Mouse (Mus musculus) kidney, embryonic 14.5 days (tissue): Measurements from ENCODE around the gene Slc15a5. TPM values are rescaled to one million over a fixed set of nuclear protein-coding genes. Genes with fewer than 3 reads are reported as not detected.

Source experiments
- ATAC-seq: fragments of 200-750 bp; cut with Nextera tagmentation; 2 replicates; pipeline ENCODE4 v1.8.0; 2017; ENCODE audit warnings: moderate number of reproducible peaks, mild to moderate bottlenecking, moderate TSS enrichment, moderate library complexity; ENCODE audit not compliant: low FRiP score, low TSS enrichment
- H3K27ac ChIP-seq: fragments of 300-500 bp; sonication (generic); 2 replicates; pipeline ENCODE4 v1.5.1; 2014; ENCODE audit warnings: low read depth, mild to moderate bottlenecking, low read length, moderate library complexity, mixed read lengths
- H3K27me3 ChIP-seq: fragments of 300-500 bp; sonication (generic); 2 replicates; pipeline ENCODE4 v1.6.1; 2014; ENCODE audit warnings: mild to moderate bottlenecking, low read length; ENCODE audit not compliant: control insufficient read depth, insufficient read depth
- H3K36me3 ChIP-seq: fragments of 300-500 bp; sonication (generic); 2 replicates; pipeline ENCODE4 v1.6.1; 2014; ENCODE audit warnings: low read length, mixed read lengths; ENCODE audit not compliant: control insufficient read depth, insufficient read depth
- H3K4me1 ChIP-seq: fragments of 300-500 bp; sonication (generic); 2 replicates; pipeline ENCODE4 v1.6.1; 2014; ENCODE audit warnings: low read length, mixed read lengths; ENCODE audit not compliant: control insufficient read depth, insufficient read depth
- H3K4me2 ChIP-seq: fragments of 300-500 bp; sonication (generic); replicated peaks from 2 replicates; pipeline ENCODE4 v1.6.1; 2014; ENCODE audit warnings: low read depth, mild to moderate bottlenecking, low read length
- H3K4me3 ChIP-seq: fragments of 300-500 bp; sonication (generic); 2 replicates; pipeline ENCODE4 v1.5.1; 2014; ENCODE audit warnings: mild to moderate bottlenecking, low read length
- H3K9ac ChIP-seq: fragments of 300-500 bp; sonication (generic); 2 replicates; pipeline ENCODE4 v1.6.1; 2014; ENCODE audit warnings: low read depth, mild to moderate bottlenecking, low read length, moderate library complexity
- H3K9me3 ChIP-seq: fragments of 300-500 bp; sonication (generic); 2 replicates; pipeline ENCODE4 v1.6.1; 2016; ENCODE audit warnings: low read length; ENCODE audit not compliant: control insufficient read depth
- WGBS: fragments of 180-500 bp; shearing (Covaris S2); extraction: QIAGEN DNeasy Blood & Tissue Kit; methylation state at CpG from one replicate; pipeline ENCODE4 v1.1.7; 2014; 5-methylcytosine and 5-hydroxymethylcytosine counted together
- polyA plus RNA-seq: library from polyadenylated mRNA; unstranded; fragments of >200 nt; fragmentation: Nextera tagmentation; extraction: Ambion mirVana; gene quantifications from 2 replicates; pipeline ENCODE4 v1.2.1, GENCODE M21; 2014

The Slc15a5 gene
- polyA plus RNA-seq, 1 experiment from 2014 or later = not detected

- 81% methylated on average over 4 of the region's 4 CpGs for WGBS
- H3K4me3 ChIP-seq = no peak overlapping the region
Observed at GRCm38 (mm10) chr6:138071505-138072107, 8.1 kb downstream of the Slc15a5 start.

GRCm38 (mm10) chr6:138070720-138071504, 8.8 kb downstream of the Slc15a5 start:
- H3K27me3 ChIP-seq = no peaks in the 10 kb centered on the region
- 92% methylated on average over 13 of the region's 13 CpGs for WGBS
- H3K9me3 ChIP-seq = no peaks in the 10 kb centered on the region
- H3K36me3 ChIP-seq = no peaks in the 10 kb centered on the region
- H3K27ac ChIP-seq = no peak overlapping the region
- H3K9ac ChIP-seq = no peak overlapping the region
- H3K4me3 ChIP-seq = no peak overlapping the region
- H3K4me2 ChIP-seq = no peak overlapping the region
- no peaks in the 10 kb centered on the region for H3K4me1 ChIP-seq
- no peak for ATAC-seq

More at GRCm38 (mm10) chr6:138071505-138072107, 8.1 kb downstream of the Slc15a5 start:
- Histone ChIP-seq H3K27ac (no peak overlapping the region), H3K9me3 (no peaks in the 10 kb centered on the region), H3K27me3 (no peaks in the 10 kb centered on the region), H3K4me2 (no peak overlapping the region), H3K36me3 (no peaks in the 10 kb centered on the region), H3K4me1 (no peaks in the 10 kb centered on the region), H3K9ac (no peak overlapping the region)
- no peak for ATAC-seq

GRCm38 (mm10) chr6:138069921-138070320, 9.8 kb downstream of the Slc15a5 start:
- H3K4me2 ChIP-seq = no peak overlapping the region
- no peak overlapping the region for H3K27ac ChIP-seq
- no peak for ATAC-seq
- no peaks in the 10 kb centered on the region for H3K4me1 ChIP-seq
- H3K4me3 ChIP-seq = no peak overlapping the region
- WGBS = 94% methylated on average over 10 of the region's 10 CpGs
- H3K9me3 ChIP-seq = no peaks in the 10 kb centered on the region
- H3K9ac ChIP-seq = no peak overlapping the region
- no peaks in the 10 kb centered on the region for H3K27me3 ChIP-seq
- no peaks in the 10 kb centered on the region for H3K36me3 ChIP-seq

GRCm38 (mm10) chr6:138055572-138055971, 24.1 kb downstream of the Slc15a5 start:
- H3K4me2 ChIP-seq = no peak overlapping the region
- H3K9ac ChIP-seq = no peak overlapping the region
- H3K27ac ChIP-seq = no peak overlapping the region
- no peak overlapping the region for H3K4me3 ChIP-seq
- no peak for ATAC-seq
- 33% methylated on average over 15 of the region's 15 CpGs for WGBS
- H3K9me3 ChIP-seq = no peaks in the 10 kb centered on the region
- no peaks in the 10 kb centered on the region for H3K4me1 ChIP-seq
- no peaks in the 10 kb centered on the region for H3K36me3 ChIP-seq
- H3K27me3 ChIP-seq = no peaks in the 10 kb centered on the region

GRCm38 (mm10) chr6:138054956-138055355, 24.8 kb downstream of the Slc15a5 start:
- ATAC-seq = no peak
- no peak overlapping the region for H3K27ac ChIP-seq
- H3K4me2 ChIP-seq = no peak overlapping the region
- H3K27me3 ChIP-seq = no peaks in the 10 kb centered on the region
- H3K9me3 ChIP-seq = no peaks in the 10 kb centered on the region
- H3K4me1 ChIP-seq = no peaks in the 10 kb centered on the region
- no peak overlapping the region for H3K9ac ChIP-seq
- H3K36me3 ChIP-seq = no peaks in the 10 kb centered on the region
- 93% methylated on average over 12 of the region's 12 CpGs for WGBS
- no peak overlapping the region for H3K4me3 ChIP-seq

- Histone ChIP-seq H3K9me3 (no peaks in the 10 kb centered on the region), H3K4me3 (no peak overlapping the region), H3K27ac (no peak overlapping the region), H3K4me2 (no peak overlapping the region), H3K4me1 (no peaks in the 10 kb centered on the region), H3K27me3 (no peaks in the 10 kb centered on the region), H3K36me3 (no peaks in the 10 kb centered on the region), H3K9ac (no peak overlapping the region)
- WGBS = 52% methylated on average over 1 of the region's 1 CpGs
- ATAC-seq = no peak
Observed at GRCm38 (mm10) chr6:138054166-138054565, 25.6 kb downstream of the Slc15a5 start.

GRCm38 (mm10) chr6:138053686-138054085, 26.0 kb downstream of the Slc15a5 start:
- 89% methylated on average over 9 of the region's 9 CpGs for WGBS
- Histone ChIP-seq H3K4me1 (no peaks in the 10 kb centered on the region), H3K4me3 (no peak overlapping the region), H3K27ac (no peak overlapping the region), H3K9ac (no peak overlapping the region), H3K36me3 (no peaks in the 10 kb centered on the region), H3K4me2 (no peak overlapping the region), H3K9me3 (no peaks in the 10 kb centered on the region), H3K27me3 (no peaks in the 10 kb centered on the region)
- ATAC-seq = no peak

- Histone ChIP-seq H3K4me2 (no peak overlapping the region), H3K9me3 (peaks cover 4% of the 10 kb centered on the region; the same call in 1 of the 2 replicates), H3K27me3 (no peaks in the 10 kb centered on the region), H3K27ac (no peak overlapping the region), H3K36me3 (no peaks in the 10 kb centered on the region), H3K4me3 (no peak overlapping the region), H3K9ac (no peak overlapping the region), H3K4me1 (no peaks in the 10 kb centered on the region)
- no peak for ATAC-seq
- WGBS = 87% methylated on average over 2 of the region's 2 CpGs
Observed at GRCm38 (mm10) chr6:138045364-138045763, 34.4 kb downstream of the Slc15a5 start.

GRCm38 (mm10) chr6:138042891-138043290, 36.8 kb downstream of the Slc15a5 start:
- no peak for ATAC-seq
- Histone ChIP-seq H3K36me3 (no peaks in the 10 kb centered on the region), H3K4me1 (no peaks in the 10 kb centered on the region), H3K27me3 (no peaks in the 10 kb centered on the region), H3K4me2 (no peak overlapping the region), H3K9ac (no peak overlapping the region), H3K4me3 (no peak overlapping the region), H3K27ac (no peak overlapping the region), H3K9me3 (peaks cover 4% of the 10 kb centered on the region; the same call in 1 of the 2 replicates)
- 94% methylated on average over 5 of the region's 5 CpGs for WGBS
